Mouse (Mus musculus): ENCODE measurements at regions not wholly inside any gene's neighbourhood (a gene's known extent, or its start where the extent isn't known, plus 50 kb on each side); places are given as distances from the start of the nearest gene placed in this dataset.

- DNase-seq (ENCODE audit: low read depth, low spot score), result no peak
Observed at GRCm38 (mm10) chrX:41045156-41045555, 355.5 kb upstream of the Gria3 start.

DNA sequence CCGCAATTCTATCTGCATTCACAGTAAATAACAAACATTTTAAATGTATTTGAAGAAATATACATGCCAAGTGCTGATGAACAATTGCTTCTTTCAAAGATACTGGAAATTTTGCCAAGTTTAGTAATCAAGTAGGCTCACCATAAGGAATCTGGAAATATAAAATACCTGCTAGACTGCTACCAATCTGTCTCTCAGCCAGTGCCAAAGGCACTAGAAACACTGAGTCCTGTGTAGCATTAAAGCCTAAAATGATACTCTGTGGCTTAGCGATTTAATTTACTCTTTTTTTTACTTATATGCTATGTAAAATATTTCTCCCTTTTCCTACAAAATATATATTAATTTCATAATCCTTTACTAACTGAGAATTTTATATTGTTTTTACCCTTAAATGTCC is 347.8 kb upstream of the Gria3 start:
- peak; percentile 12 for DNase-seq (ENCODE audit: low read depth, low spot score)

DNA sequence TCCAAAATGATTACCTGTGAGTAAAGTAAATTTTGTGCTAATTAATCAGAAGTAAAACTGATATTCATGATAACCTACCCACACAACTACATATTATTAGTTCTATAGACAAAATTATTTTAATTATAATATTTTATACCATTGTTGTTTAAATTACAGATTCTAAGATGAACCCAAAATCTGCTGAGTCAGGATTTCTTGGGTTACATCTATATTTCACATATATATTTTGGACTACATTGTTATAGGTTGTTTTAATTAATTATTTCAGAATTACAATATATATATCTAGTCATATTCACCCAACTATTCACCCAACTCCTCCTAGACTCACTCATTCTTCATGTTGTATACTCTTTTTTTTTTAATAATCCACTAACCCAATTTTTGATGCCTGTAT is 346.0 kb upstream of the Gria3 start:
- no peak for DNase-seq (ENCODE audit: low read depth, low spot score)

Data from brain, adult 2 months (tissue).